Mouse (Mus musculus) B cell, adult 2 months (primary cell): ENCODE results near the gene Bpifa6.

Experiments used
- DNase-seq, 2 experiments: peaks; one replicate each; pipeline ENCODE4 v3.0.0; 2022

Bpifa6 gene

GRCm38 (mm10) chr2:154044743-154045142 is 70.0 kb downstream of the Bpifa6 start:
- DNase-seq, result no peak
